Mouse (Mus musculus) regulatory T cell (primary cell): ENCODE results near the gene Nek11.
"Not testable (repeated sequence)": the region's sequence is repeated elsewhere in the genome, so short reads cannot be mapped to it uniquely, and the experiment has no call there.

Experiments used
- in situ Hi-C: fragments of 300-600 bp; cut with MboI, MseI; formaldehyde crosslinking; loops from one replicate; pipeline ENCODE4 v1.15.1; 2025; ENCODE audit warnings: high pct_unique_total_duplicates

Nek11 gene

GRCm38 (mm10) chr9:105144992-105145391 lies 250.3 kb downstream of the Nek11 start, which contains the start of gene 1700080E11Rik:
Gene 1700080E11Rik, minus strand, starts transcription at chr9:105145092.
- in situ Hi-C loops: no loop called here

- in situ Hi-C loops: loop anchor here (10.0 kb wide), 2 partner anchors 256 to 506 kb away; partner anchors contain the start of genes Aste1, Nek11 and Pik3r4
These were observed 256.1 kb downstream of the Nek11 start for GRCm38 (mm10) chr9:105139204-105139603.

GRCm38 (mm10) chr9:105136404-105136803 lies 258.9 kb downstream of the Nek11 start:
- in situ Hi-C loops: loop anchor here (10.0 kb wide), 2 partner anchors 258 to 508 kb away; partner anchors contain the start of genes Aste1, Nek11 and Pik3r4

- in situ Hi-C loops: loop anchor here (5.0 to 10.0 kb wide), 3 partner anchors 233 to 510 kb away; partner anchors contain the start of genes Aste1, Nek11 and Pik3r4
These were observed 260.8 kb downstream of the Nek11 start for GRCm38 (mm10) chr9:105134536-105134935.

- in situ Hi-C loops: loop anchor here (5.0 to 10.0 kb wide), 3 partner anchors 235 to 513 kb away; partner anchors contain the start of genes Aste1, Nek11 and Pik3r4
These were observed 263.3 kb downstream of the Nek11 start for GRCm38 (mm10) chr9:105132002-105132367.

- in situ Hi-C loops: loop anchor here (5.0 to 10.0 kb wide), 3 partner anchors 236 to 513 kb away; partner anchors contain the start of genes Aste1, Nek11 and Pik3r4
These were observed 263.9 kb downstream of the Nek11 start, which contains the start of gene Nudt16 for GRCm38 (mm10) chr9:105131253-105132001. Gene Nudt16, minus strand, starts transcription at chr9:105131824.

- in situ Hi-C loops: loop anchor here (5.0 to 10.0 kb wide), 3 partner anchors 237 to 514 kb away; partner anchors contain the start of genes Aste1, Nek11 and Pik3r4
These were observed 265.0 kb downstream of the Nek11 start for GRCm38 (mm10) chr9:105130331-105130730.

GRCm38 (mm10) chr9:105125206-105125605 lies 270.1 kb downstream of the Nek11 start:
- in situ Hi-C loops: not testable (repeated sequence)
